Mouse (Mus musculus): ENCODE measurements around the gene Ptgis. TPM values are rescaled to one million over a fixed set of nuclear protein-coding genes. Genes with fewer than 3 reads are reported as not detected.

Gene Ptgis
- polyA plus RNA-seq, 1 experiment from 2014 or later = 12.9 TPM

GRCm38 (mm10) chr2:167220736-167221135 is 19.7 kb downstream of the Ptgis start:
- no peak overlapping the region for H3K4me2 ChIP-seq (ENCODE audit: low read depth, low read length)
- no peak for DNase-seq (ENCODE audit: low spot score)
- no peak for ATAC-seq (replicated peaks; ENCODE audit: insufficient number of reproducible peaks, low FRiP score, low TSS enrichment, low read depth)
- H3K4me1 ChIP-seq (ENCODE audit: control insufficient read depth, insufficient read depth, low read length) = no peaks in the 10 kb centered on the region
- no peaks in the 10 kb centered on the region for H3K36me3 ChIP-seq (replicated peaks; ENCODE audit: control insufficient read depth, insufficient read depth, low read depth, low read length)
- H3K27me3 ChIP-seq (ENCODE audit: control insufficient read depth, insufficient read depth, low read length) = no peaks in the 10 kb centered on the region
- H3K27ac ChIP-seq (replicated peaks; ENCODE audit: low read depth, low read length) = no peak overlapping the region
- no peak overlapping the region for H3K9ac ChIP-seq (replicated peaks; ENCODE audit: low read length)
- 87% methylated on average over 5 of the region's 5 CpGs for WGBS
- H3K9me3 ChIP-seq (replicated peaks; ENCODE audit: control insufficient read depth, low read length) = no peaks in the 10 kb centered on the region
- no peak overlapping the region for H3K4me3 ChIP-seq (ENCODE audit: low read depth, low read length)

- ATAC-seq (replicated peaks; ENCODE audit: insufficient number of reproducible peaks, low FRiP score, low TSS enrichment, low read depth) = peak; percentile 44
- peak; percentile 88 for DNase-seq (ENCODE audit: low spot score)
- 54% methylated on average over 8 of the region's 8 CpGs for WGBS
Measured at GRCm38 (mm10) chr2:167219154-167219775, 21.1 kb downstream of the Ptgis start.

GRCm38 (mm10) chr2:167213666-167214065 is 26.7 kb downstream of the Ptgis start:
- 95% methylated on average over 12 of the region's 12 CpGs for WGBS
- H3K4me1 ChIP-seq (ENCODE audit: control insufficient read depth, insufficient read depth, low read length) = no peaks in the 10 kb centered on the region
- no peak overlapping the region for H3K4me3 ChIP-seq (ENCODE audit: low read depth, low read length)
- H3K4me2 ChIP-seq (ENCODE audit: low read depth, low read length) = no peak overlapping the region
- H3K9me3 ChIP-seq (replicated peaks; ENCODE audit: control insufficient read depth, low read length) = no peaks in the 10 kb centered on the region
- no peaks in the 10 kb centered on the region for H3K27me3 ChIP-seq (ENCODE audit: control insufficient read depth, insufficient read depth, low read length)
- no peak overlapping the region for H3K27ac ChIP-seq (replicated peaks; ENCODE audit: low read depth, low read length)
- no peak for DNase-seq (ENCODE audit: low spot score)
- H3K9ac ChIP-seq (replicated peaks; ENCODE audit: low read length) = no peak overlapping the region
- no peaks in the 10 kb centered on the region for H3K36me3 ChIP-seq (replicated peaks; ENCODE audit: control insufficient read depth, insufficient read depth, low read depth, low read length)
- no peak for ATAC-seq (replicated peaks; ENCODE audit: insufficient number of reproducible peaks, low FRiP score, low TSS enrichment, low read depth)

More at GRCm38 (mm10) chr2:167219154-167219775, 21.1 kb downstream of the Ptgis start:
- Histone ChIP-seq H3K4me1 (ENCODE audit: control insufficient read depth, insufficient read depth, low read length) (no peaks in the 10 kb centered on the region), H3K9me3 (replicated peaks; ENCODE audit: control insufficient read depth, low read length) (no peaks in the 10 kb centered on the region), H3K4me3 (ENCODE audit: low read depth, low read length) (no peak overlapping the region), H3K27me3 (ENCODE audit: control insufficient read depth, insufficient read depth, low read length) (no peaks in the 10 kb centered on the region), H3K27ac (replicated peaks; ENCODE audit: low read depth, low read length) (no peak overlapping the region), H3K9ac (replicated peaks; ENCODE audit: low read length) (no peak overlapping the region), H3K4me2 (ENCODE audit: low read depth, low read length) (no peak overlapping the region), H3K36me3 (replicated peaks; ENCODE audit: control insufficient read depth, insufficient read depth, low read depth, low read length) (no peaks in the 10 kb centered on the region)

- H3K36me3 ChIP-seq (replicated peaks; ENCODE audit: control insufficient read depth, insufficient read depth, low read depth, low read length) = no peaks in the 10 kb centered on the region
- DNase-seq (ENCODE audit: low spot score) = no peak
- 88% methylated on average over 3 of the region's 3 CpGs for WGBS
Measured at GRCm38 (mm10) chr2:167213076-167213475, 27.3 kb downstream of the Ptgis start.

GRCm38 (mm10) chr2:167212551-167212950 is 27.9 kb downstream of the Ptgis start:
- DNase-seq (ENCODE audit: low spot score) (no peak), ATAC-seq (replicated peaks; ENCODE audit: insufficient number of reproducible peaks, low FRiP score, low TSS enrichment, low read depth) (no peak)
- Histone ChIP-seq H3K9me3 (replicated peaks; ENCODE audit: control insufficient read depth, low read length) (no peaks in the 10 kb centered on the region), H3K36me3 (replicated peaks; ENCODE audit: control insufficient read depth, insufficient read depth, low read depth, low read length) (no peaks in the 10 kb centered on the region; the same call in 1 of the 2 replicates), H3K27ac (replicated peaks; ENCODE audit: low read depth, low read length) (no peak overlapping the region), H3K9ac (replicated peaks; ENCODE audit: low read length) (no peak overlapping the region), H3K27me3 (ENCODE audit: control insufficient read depth, insufficient read depth, low read length) (no peaks in the 10 kb centered on the region), H3K4me2 (ENCODE audit: low read depth, low read length) (no peak overlapping the region), H3K4me3 (ENCODE audit: low read depth, low read length) (no peak overlapping the region), H3K4me1 (ENCODE audit: control insufficient read depth, insufficient read depth, low read length) (no peaks in the 10 kb centered on the region)
- WGBS = 93% methylated on average over 6 of the region's 6 CpGs

More at GRCm38 (mm10) chr2:167213076-167213475, 27.3 kb downstream of the Ptgis start:
- no peak overlapping the region for H3K9ac ChIP-seq (replicated peaks; ENCODE audit: low read length)
- H3K27ac ChIP-seq (replicated peaks; ENCODE audit: low read depth, low read length) = no peak overlapping the region
- ATAC-seq (replicated peaks; ENCODE audit: insufficient number of reproducible peaks, low FRiP score, low TSS enrichment, low read depth) = no peak
- no peak overlapping the region for H3K4me3 ChIP-seq (ENCODE audit: low read depth, low read length)
- no peaks in the 10 kb centered on the region for H3K9me3 ChIP-seq (replicated peaks; ENCODE audit: control insufficient read depth, low read length)
- H3K4me1 ChIP-seq (ENCODE audit: control insufficient read depth, insufficient read depth, low read length) = no peaks in the 10 kb centered on the region
- H3K4me2 ChIP-seq (ENCODE audit: low read depth, low read length) = no peak overlapping the region
- H3K27me3 ChIP-seq (ENCODE audit: control insufficient read depth, insufficient read depth, low read length) = no peaks in the 10 kb centered on the region

GRCm38 (mm10) chr2:167212089-167212488 is 28.3 kb downstream of the Ptgis start:
- Histone ChIP-seq H3K4me1 (ENCODE audit: control insufficient read depth, insufficient read depth, low read length) (no peaks in the 10 kb centered on the region), H3K4me2 (ENCODE audit: low read depth, low read length) (no peak overlapping the region), H3K9ac (replicated peaks; ENCODE audit: low read length) (no peak overlapping the region), H3K9me3 (replicated peaks; ENCODE audit: control insufficient read depth, low read length) (no peaks in the 10 kb centered on the region), H3K27ac (replicated peaks; ENCODE audit: low read depth, low read length) (no peak overlapping the region), H3K36me3 (replicated peaks; ENCODE audit: control insufficient read depth, insufficient read depth, low read depth, low read length) (no peaks in the 10 kb centered on the region; the same call in 1 of the 2 replicates), H3K4me3 (ENCODE audit: low read depth, low read length) (no peak overlapping the region), H3K27me3 (ENCODE audit: control insufficient read depth, insufficient read depth, low read length) (no peaks in the 10 kb centered on the region)
- WGBS = 85% methylated on average over 3 of the region's 3 CpGs
- DNase-seq (ENCODE audit: low spot score) = no peak
- no peak for ATAC-seq (replicated peaks; ENCODE audit: insufficient number of reproducible peaks, low FRiP score, low TSS enrichment, low read depth)

GRCm38 (mm10) chr2:167209900-167210299 is 30.5 kb downstream of the Ptgis start:
- H3K27me3 ChIP-seq (ENCODE audit: control insufficient read depth, insufficient read depth, low read length) = no peaks in the 10 kb centered on the region
- WGBS = 87% methylated on average over 9 of the region's 9 CpGs
- H3K9ac ChIP-seq (replicated peaks; ENCODE audit: low read length) = no peak overlapping the region
- no peak overlapping the region for H3K4me2 ChIP-seq (ENCODE audit: low read depth, low read length)
- no peaks in the 10 kb centered on the region for H3K9me3 ChIP-seq (replicated peaks; ENCODE audit: control insufficient read depth, low read length)
- ATAC-seq (replicated peaks; ENCODE audit: insufficient number of reproducible peaks, low FRiP score, low TSS enrichment, low read depth) = no peak
- no peaks in the 10 kb centered on the region for H3K4me1 ChIP-seq (ENCODE audit: control insufficient read depth, insufficient read depth, low read length)
- no peaks in the 10 kb centered on the region; the same call in 1 of the 2 replicates for H3K36me3 ChIP-seq (replicated peaks; ENCODE audit: control insufficient read depth, insufficient read depth, low read depth, low read length)
- no peak overlapping the region for H3K4me3 ChIP-seq (ENCODE audit: low read depth, low read length)
- H3K27ac ChIP-seq (replicated peaks; ENCODE audit: low read depth, low read length) = no peak overlapping the region
- DNase-seq (ENCODE audit: low spot score) = no peak

GRCm38 (mm10) chr2:167208984-167209383 is 31.4 kb downstream of the Ptgis start:
- no peak overlapping the region for H3K4me2 ChIP-seq (ENCODE audit: low read depth, low read length)
- no peaks in the 10 kb centered on the region; the same call in 1 of the 2 replicates for H3K36me3 ChIP-seq (replicated peaks; ENCODE audit: control insufficient read depth, insufficient read depth, low read depth, low read length)
- H3K27ac ChIP-seq (replicated peaks; ENCODE audit: low read depth, low read length) = no peak overlapping the region
- no peak overlapping the region for H3K4me3 ChIP-seq (ENCODE audit: low read depth, low read length)
- WGBS = 91% methylated on average over 3 of the region's 3 CpGs
- H3K9me3 ChIP-seq (replicated peaks; ENCODE audit: control insufficient read depth, low read length) = no peaks in the 10 kb centered on the region
- DNase-seq (ENCODE audit: low spot score) (no peak), ATAC-seq (replicated peaks; ENCODE audit: insufficient number of reproducible peaks, low FRiP score, low TSS enrichment, low read depth) (no peak)
- H3K9ac ChIP-seq (replicated peaks; ENCODE audit: low read length) = no peak overlapping the region
- H3K4me1 ChIP-seq (ENCODE audit: control insufficient read depth, insufficient read depth, low read length) = no peaks in the 10 kb centered on the region
- H3K27me3 ChIP-seq (ENCODE audit: control insufficient read depth, insufficient read depth, low read length) = no peaks in the 10 kb centered on the region

Data from embryonic facial prominence, embryonic 11.5 days (tissue).